Mouse (Mus musculus) embryonic fibroblast, embryonic 13.5 days (primary cell): ENCODE results near the gene Supt20.

ENCODE experiments used
- CTCF ChIP-seq: IDR thresholded peaks from 2 replicates; pipeline ENCODE4 v1.5.1; 2011; ENCODE audit warnings: mild to moderate bottlenecking, control low read depth, low read length, moderate library complexity, borderline replicate concordance; ENCODE audit not compliant: insufficient read depth
- POLR2A ChIP-seq: IDR thresholded peaks from 2 replicates; pipeline ENCODE4 v1.6.1; 2011; ENCODE audit warnings: low read depth, mild to moderate bottlenecking, control low read depth, low read length, moderate library complexity

DNA sequence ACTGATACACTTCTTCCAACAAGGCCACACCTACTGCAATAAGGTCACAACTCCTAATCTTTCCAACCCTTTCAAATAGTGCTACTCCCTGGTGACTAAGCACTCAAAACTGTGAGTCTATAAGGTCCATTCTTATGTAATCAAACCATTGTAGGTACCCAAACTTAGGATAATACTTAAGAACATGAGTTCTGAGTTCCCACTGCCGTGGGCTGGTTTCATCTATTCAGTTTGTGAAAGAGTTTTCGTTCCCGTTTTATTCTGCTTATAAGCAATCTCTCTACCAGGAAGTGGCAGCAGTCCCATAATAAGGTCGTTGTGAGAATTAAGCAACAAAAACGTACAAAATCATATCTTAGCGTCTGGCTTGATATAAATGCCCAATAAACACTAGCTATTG lies 23.9 kb upstream of the Supt20 start:
- TF ChIP-seq POLR2A (no peak), CTCF (no peak)
